Mouse (Mus musculus) spleen, adult 2 months (tissue): ENCODE measurements around the gene Prkn. TPM values are rescaled to one million over a fixed set of nuclear protein-coding genes. Genes with fewer than 3 reads are reported as not detected.

Experiments
- DNase-seq, 2 experiments: peaks; one replicate each; pipeline versions ENCODE4 v3.0.0 to v3.0.0-alpha.2; 2012 to 2021; ENCODE audit warnings: low spot score in 2 of 2, low read depth in 1 of 2
- H3K27ac ChIP-seq: fragments of 200-500 bp; 2 replicates; pipeline ENCODE4 v1.5.1; 2012; ENCODE audit warnings: low read length, inconsistent platforms; ENCODE audit not compliant: insufficient read depth
- H3K27me3 ChIP-seq: fragments of 200-500 bp; 2 replicates; pipeline ENCODE4 v1.6.1; 2012; ENCODE audit warnings: mild to moderate bottlenecking, moderate library complexity, low read length, inconsistent platforms; ENCODE audit not compliant: control insufficient read depth, insufficient read depth
- H3K36me3 ChIP-seq: fragments of 200-500 bp; 2 replicates; pipeline ENCODE4 v1.6.1; 2012; ENCODE audit warnings: mild to moderate bottlenecking, low read length, inconsistent platforms; ENCODE audit not compliant: control insufficient read depth, insufficient read depth
- H3K4me1 ChIP-seq: fragments of 200-500 bp; 2 replicates; pipeline ENCODE4 v1.6.1; 2011; ENCODE audit warnings: inconsistent platforms; ENCODE audit not compliant: control insufficient read depth, insufficient read depth, insufficient read length
- H3K4me3 ChIP-seq: fragments of 200-500 bp; 2 replicates; pipeline ENCODE4 v1.5.1; 2011; ENCODE audit warnings: mild to moderate bottlenecking, inconsistent platforms; ENCODE audit not compliant: insufficient read depth, insufficient read length; ENCODE audit errors: extremely low read depth
- CTCF ChIP-seq: fragments of 200-500 bp; IDR thresholded peaks from 2 replicates; pipeline ENCODE4 v1.5.1; 2011; ENCODE audit warnings: mild to moderate bottlenecking, inconsistent platforms; ENCODE audit not compliant: insufficient read depth, insufficient read length, insufficient replicate concordance; ENCODE audit errors: extremely low read depth
- POLR2A ChIP-seq: fragments of 200-500 bp; IDR thresholded peaks from 2 replicates; pipeline ENCODE4 v1.6.1; 2011; ENCODE audit warnings: low read depth, low read length, inconsistent platforms
- WGBS: fragments of 180-500 bp; shearing (Covaris S2); methylation state at CpG from one replicate; pipeline ENCODE4 v1.1.7; 2018; 5-methylcytosine and 5-hydroxymethylcytosine counted together
- polyA plus RNA-seq: library from polyadenylated mRNA; depleted of rRNA; stranded (reverse); fragments of >200 nt; gene quantifications from 2 replicates; pipeline ENCODE4 v1.2.3, GENCODE M21; 2012

Gene Prkn
- polyA plus RNA-seq, 1 experiment = 0.72 TPM

- no peak overlapping the region for H3K27ac ChIP-seq
- 84% methylated on average over 3 of the region's 3 CpGs for WGBS
- no peaks in the 10 kb centered on the region for H3K4me1 ChIP-seq
- no peak overlapping the region for H3K4me3 ChIP-seq
- H3K36me3 ChIP-seq = no peaks in the 10 kb centered on the region
- H3K27me3 ChIP-seq = no peaks in the 10 kb centered on the region
- DNase-seq = no peak
- TF ChIP-seq POLR2A = no peak
- no peak for TF ChIP-seq CTCF
Observed at GRCm38 (mm10) chr17:11765117-11765516, 924.9 kb downstream of the Prkn start.

- 64% methylated on average over 2 of the region's 2 CpGs for WGBS
- TF ChIP-seq POLR2A (no peak), CTCF (no peak)
- no peak for DNase-seq
- Histone ChIP-seq H3K27ac (no peak overlapping the region), H3K36me3 (no peaks in the 10 kb centered on the region), H3K4me3 (no peak overlapping the region), H3K4me1 (no peaks in the 10 kb centered on the region), H3K27me3 (no peaks in the 10 kb centered on the region)
Observed at GRCm38 (mm10) chr17:11765581-11765980, 925.4 kb downstream of the Prkn start.

- no peak for TF ChIP-seq CTCF
- TF ChIP-seq POLR2A = no peak
Observed at GRCm38 (mm10) chr17:11767301-11767700, 927.1 kb downstream of the Prkn start.

GRCm38 (mm10) chr17:11768345-11768744, 928.2 kb downstream of the Prkn start:
- Histone ChIP-seq H3K27ac (no peak overlapping the region), H3K4me1 (no peaks in the 10 kb centered on the region), H3K27me3 (no peaks in the 10 kb centered on the region), H3K4me3 (no peak overlapping the region), H3K36me3 (no peaks in the 10 kb centered on the region)
- TF ChIP-seq POLR2A = no peak
- no peak for TF ChIP-seq CTCF
- WGBS = 80% methylated on average over 4 of the region's 4 CpGs
- no peak for DNase-seq

More at GRCm38 (mm10) chr17:11767301-11767700, 927.1 kb downstream of the Prkn start:
- no peaks in the 10 kb centered on the region for H3K27me3 ChIP-seq
- WGBS = 72% methylated on average over 4 of the region's 4 CpGs
- H3K36me3 ChIP-seq = no peaks in the 10 kb centered on the region
- H3K4me3 ChIP-seq = no peak overlapping the region
- no peaks in the 10 kb centered on the region for H3K4me1 ChIP-seq
- H3K27ac ChIP-seq = no peak overlapping the region
- no peak for DNase-seq

GRCm38 (mm10) chr17:11768971-11769370, 928.8 kb downstream of the Prkn start:
- Histone ChIP-seq H3K27me3 (no peaks in the 10 kb centered on the region), H3K27ac (no peak overlapping the region), H3K36me3 (no peaks in the 10 kb centered on the region), H3K4me1 (no peaks in the 10 kb centered on the region), H3K4me3 (no peak overlapping the region)
- DNase-seq = no peak
- WGBS = 97% methylated on average over 1 of the region's 1 CpGs
- TF ChIP-seq CTCF (no peak), POLR2A (no peak)

- no peaks in the 10 kb centered on the region for H3K4me1 ChIP-seq
- TF ChIP-seq POLR2A = no peak
- TF ChIP-seq CTCF = no peak
- no peaks in the 10 kb centered on the region for H3K36me3 ChIP-seq
- no peak for DNase-seq
- no peak overlapping the region for H3K4me3 ChIP-seq
- no peaks in the 10 kb centered on the region for H3K27me3 ChIP-seq
- WGBS = 70% methylated on average over 3 of the region's 3 CpGs
- no peak overlapping the region for H3K27ac ChIP-seq
Observed at GRCm38 (mm10) chr17:11769513-11769912, 929.3 kb downstream of the Prkn start.

- Histone ChIP-seq H3K4me1 (no peaks in the 10 kb centered on the region), H3K27ac (no peak overlapping the region), H3K27me3 (no peaks in the 10 kb centered on the region), H3K36me3 (no peaks in the 10 kb centered on the region), H3K4me3 (no peak overlapping the region)
- no peak for DNase-seq
- WGBS = 89% methylated on average over 11 of the region's 12 CpGs
- no peak for TF ChIP-seq POLR2A
- TF ChIP-seq CTCF = no peak
Observed at GRCm38 (mm10) chr17:11779547-11779946, 939.4 kb downstream of the Prkn start.
